Comparison of ENCODE assay signal across 16 mouse cellular contexts in the genomic region with DNA sequence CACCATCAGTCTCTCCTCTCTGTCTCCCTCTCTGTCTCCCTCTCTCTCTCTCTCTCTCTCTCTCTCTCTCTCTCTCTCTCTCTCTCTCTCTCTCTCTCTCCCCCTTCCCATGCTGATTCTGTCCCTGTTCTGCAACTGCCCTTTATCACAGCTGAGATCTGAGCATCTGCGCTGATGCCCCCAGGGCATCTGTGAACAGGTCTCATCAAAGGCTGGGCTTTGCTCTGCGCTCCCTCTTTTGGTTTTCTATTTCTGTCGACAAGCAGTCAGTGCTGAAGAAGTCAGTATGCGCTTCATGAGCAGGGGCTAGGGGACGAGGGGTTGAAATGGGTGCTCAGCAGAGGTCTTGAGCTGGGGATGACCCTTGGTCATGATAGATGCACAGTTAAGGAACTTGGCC.
DNase-seq lines count a peak whose midpoint lies in the region.
"Had no signal": no experiment of that assay in that cellular context is flagged by ENCODE, and none has a peak within 500 bp of the region (broad histone marks: within the 10 kb centered on the region; RNA-seq: fewer than 3 reads in every experiment).

No protein-coding gene starts in this region.

- peak; percentile 30 for DNase-seq in embryo, embryonic 11 days
- no peak for DNase-seq in embryo, embryonic 9.5 days (ENCODE audit: extremely low spot score)
- DNase-seq in retina, postnatal 1 day: peak; percentile 64
- DNase-seq in retina, embryonic 14.5 days (ENCODE audit: low spot score): no peak
- peak; percentile 18 for DNase-seq in mesoderm, embryonic 11.5 days (ENCODE audit: low read depth, low spot score)
- DNase-seq in B cell, adult 2 months: no peak
- no peak for DNase-seq in spleen, postnatal 36 days (ENCODE audit: low spot score in 2 of 2)
- DNase-seq: adrenal gland, adult 2 months; cerebellum, adult 11 months; cerebellum, adult 9-11 months; gastrocnemius, postnatal 10 days; kidney, adult 2 months; kidney, postnatal 36 days; lung, embryonic 14.5 days; right cerebral cortex, postnatal 14 days; thymus, postnatal 14 days had no signal

Comparison
In these comparisons a context has a peak if more than half of its experiments do, and no peak if none do; other contexts are left out.
1. DNase-seq: peak in embryo, embryonic 11 days (single experiment), retina, postnatal 1 day (single experiment) and mesoderm, embryonic 11.5 days (single experiment); none in embryo, embryonic 9.5 days (single experiment), retina, embryonic 14.5 days (single experiment), B cell, adult 2 months (0 of 2) and spleen, postnatal 36 days (0 of 2).